Mouse (Mus musculus) embryonic facial prominence, embryonic 11.5 days (tissue): ENCODE measurements at regions not wholly inside any gene's neighbourhood (a gene's known extent, or its start where the extent isn't known, plus 50 kb on each side); places are given as distances from the start of the nearest gene placed in this dataset.
A peak's percentile ranks its signal among the peaks of the same experiment; 100 is the strongest.

Source experiments
- ATAC-seq: fragments of 200-750 bp; cut with Nextera tagmentation; replicated peaks from 2 replicates; pipeline ENCODE4 v1.8.0; 2017; ENCODE audit warnings: low read depth; ENCODE audit not compliant: insufficient number of reproducible peaks, low FRiP score, low TSS enrichment
- DNase-seq: peaks from one replicate; pipeline ENCODE4 v3.0.0-alpha.2; 2015; ENCODE audit warnings: low spot score
- H3K27ac ChIP-seq: fragments of 300-500 bp; sonication (generic); replicated peaks from 2 replicates; pipeline ENCODE4 v1.5.1; 2014; ENCODE audit warnings: mild to moderate bottlenecking, low read depth, low read length, control low read depth
- H3K27me3 ChIP-seq: fragments of 300-500 bp; sonication (generic); 2 replicates; pipeline ENCODE4 v1.6.1; 2014; ENCODE audit warnings: mild to moderate bottlenecking, low read length, moderate library complexity, mixed read lengths; ENCODE audit not compliant: control insufficient read depth, insufficient read depth
- H3K36me3 ChIP-seq: fragments of 300-500 bp; sonication (generic); replicated peaks from 2 replicates; pipeline ENCODE4 v1.6.1; 2014; ENCODE audit warnings: low read depth, mild to moderate bottlenecking, low read length, moderate library complexity, mixed read lengths; ENCODE audit not compliant: control insufficient read depth, insufficient read depth
- H3K4me1 ChIP-seq: fragments of 300-500 bp; sonication (generic); 2 replicates; pipeline ENCODE4 v1.6.1; 2014; ENCODE audit warnings: low read length, mixed read lengths; ENCODE audit not compliant: control insufficient read depth, insufficient read depth
- H3K4me2 ChIP-seq: fragments of 300-500 bp; sonication (generic); 2 replicates; pipeline ENCODE4 v1.6.1; 2014; ENCODE audit warnings: low read depth, mild to moderate bottlenecking, control low read depth, low read length, moderate library complexity
- H3K4me3 ChIP-seq: fragments of 300-500 bp; sonication (generic); 2 replicates; pipeline ENCODE4 v1.5.1; 2014; ENCODE audit warnings: low read depth, low read length, control low read depth
- H3K9ac ChIP-seq: fragments of 300-500 bp; sonication (generic); replicated peaks from 2 replicates; pipeline ENCODE4 v1.6.1; 2014; ENCODE audit warnings: mild to moderate bottlenecking, control low read depth, low read length
- H3K9me3 ChIP-seq: fragments of 300-500 bp; sonication (generic); replicated peaks from 2 replicates; pipeline ENCODE4 v1.6.1; 2016; ENCODE audit warnings: mild to moderate bottlenecking, low read length, inconsistent platforms, mixed read lengths; ENCODE audit not compliant: control insufficient read depth
- WGBS: fragments of 180-500 bp; shearing (Covaris S2); extraction: QIAGEN DNeasy Blood & Tissue Kit; methylation state at CpG from one replicate; pipeline ENCODE4 v1.1.7; 2014; 5-methylcytosine and 5-hydroxymethylcytosine counted together

DNA sequence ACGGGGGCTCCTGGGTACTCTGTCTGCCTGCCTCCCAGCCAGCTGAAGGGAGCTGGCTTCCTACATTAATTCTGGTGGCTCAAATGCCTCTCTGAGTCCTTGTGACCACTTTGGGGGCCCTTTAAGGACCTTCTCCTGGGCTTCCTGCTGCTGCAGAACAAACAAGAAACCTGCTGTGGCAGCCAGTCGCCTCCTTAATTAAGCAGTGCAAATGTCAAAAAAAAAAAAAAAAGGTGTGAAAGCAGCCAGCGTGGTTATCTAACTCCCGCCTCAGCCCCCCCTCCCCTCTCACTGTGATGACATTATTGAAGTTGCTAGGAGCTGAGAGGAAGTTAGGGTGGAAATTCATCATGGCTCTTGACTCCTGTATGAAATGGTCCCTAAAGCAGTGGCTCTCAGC is 189.3 kb downstream of the Vrk1 start:
- 9% methylated on average over 4 of the region's 4 CpGs for WGBS
- no peak for ATAC-seq
- Histone ChIP-seq H3K9ac (no peak overlapping the region), H3K4me1 (no peaks in the 10 kb centered on the region), H3K9me3 (no peaks in the 10 kb centered on the region), H3K4me2 (no peak overlapping the region), H3K4me3 (no peak overlapping the region), H3K27ac (no peak overlapping the region), H3K27me3 (no peaks in the 10 kb centered on the region), H3K36me3 (no peaks in the 10 kb centered on the region)
- no peak for DNase-seq

- WGBS, result 90% methylated on average over 8 of the region's 8 CpGs
These were observed 193.5 kb downstream of the Vrk1 start for GRCm38 (mm10) chr12:106203526-106203925.

GRCm38 (mm10) chr12:106210959-106211358 is 200.9 kb downstream of the Vrk1 start:
- no peaks in the 10 kb centered on the region for H3K4me1 ChIP-seq
- WGBS, result 87% methylated on average over 6 of the region's 6 CpGs
- H3K4me3 ChIP-seq, result no peak overlapping the region
- H3K4me2 ChIP-seq, result no peak overlapping the region
- no peaks in the 10 kb centered on the region for H3K9me3 ChIP-seq
- no peaks in the 10 kb centered on the region for H3K36me3 ChIP-seq
- no peak for ATAC-seq
- no peak overlapping the region for H3K27ac ChIP-seq
- H3K27me3 ChIP-seq, result no peaks in the 10 kb centered on the region
- H3K9ac ChIP-seq, result no peak overlapping the region
- no peak for DNase-seq

More at GRCm38 (mm10) chr12:106203526-106203925, 193.5 kb downstream of the Vrk1 start:
- no peak for DNase-seq
- Histone ChIP-seq H3K27ac (no peak overlapping the region), H3K4me2 (no peak overlapping the region), H3K9me3 (no peaks in the 10 kb centered on the region), H3K4me1 (no peaks in the 10 kb centered on the region), H3K27me3 (no peaks in the 10 kb centered on the region), H3K9ac (no peak overlapping the region), H3K4me3 (no peak overlapping the region), H3K36me3 (no peaks in the 10 kb centered on the region)
- no peak for ATAC-seq

GRCm38 (mm10) chr12:106211488-106211887 is 201.5 kb downstream of the Vrk1 start:
- ATAC-seq (no peak), DNase-seq (no peak)
- Histone ChIP-seq H3K4me2 (no peak overlapping the region), H3K9ac (no peak overlapping the region), H3K4me3 (no peak overlapping the region), H3K9me3 (no peaks in the 10 kb centered on the region), H3K27me3 (no peaks in the 10 kb centered on the region), H3K4me1 (no peaks in the 10 kb centered on the region), H3K27ac (no peak overlapping the region), H3K36me3 (no peaks in the 10 kb centered on the region)
- WGBS, result 81% methylated on average over 8 of the region's 8 CpGs

- H3K9ac ChIP-seq, result no peak overlapping the region
- H3K36me3 ChIP-seq, result no peaks in the 10 kb centered on the region
- 71% methylated on average over 5 of the region's 5 CpGs for WGBS
- DNase-seq, result no peak
- no peak overlapping the region for H3K4me3 ChIP-seq
- no peaks in the 10 kb centered on the region for H3K27me3 ChIP-seq
- no peak overlapping the region for H3K4me2 ChIP-seq
- ATAC-seq, result no peak
- H3K4me1 ChIP-seq, result no peaks in the 10 kb centered on the region
- H3K27ac ChIP-seq, result no peak overlapping the region
- no peaks in the 10 kb centered on the region for H3K9me3 ChIP-seq
These were observed 202.4 kb downstream of the Vrk1 start for GRCm38 (mm10) chr12:106212397-106212796.

DNA sequence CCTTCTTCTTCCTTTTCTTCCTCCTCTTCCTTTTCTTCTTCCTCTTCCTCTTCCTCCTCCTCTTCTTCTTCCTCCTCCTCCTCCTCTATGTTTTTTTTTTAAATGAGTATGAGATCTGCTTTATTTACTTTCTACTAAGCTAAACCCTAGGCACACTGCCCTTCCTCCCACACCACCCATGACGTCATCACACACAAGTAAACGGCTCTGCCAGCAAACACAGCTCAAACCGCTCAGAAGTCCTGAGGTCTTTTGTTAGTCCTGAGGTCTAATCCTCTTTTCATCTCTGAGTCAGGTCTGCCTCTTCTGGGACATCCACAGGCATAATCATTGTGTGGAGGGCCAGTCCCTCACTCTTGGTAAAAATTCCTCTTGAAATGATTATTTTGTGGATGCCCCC is 210.0 kb downstream of the Vrk1 start:
- Histone ChIP-seq H3K27ac (no peak overlapping the region), H3K36me3 (no peaks in the 10 kb centered on the region), H3K9me3 (no peaks in the 10 kb centered on the region), H3K27me3 (no peaks in the 10 kb centered on the region; the same call in 1 of the 2 replicates), H3K9ac (no peak overlapping the region), H3K4me1 (no peaks in the 10 kb centered on the region), H3K4me2 (no peak overlapping the region), H3K4me3 (no peak overlapping the region)
- DNase-seq (no peak), ATAC-seq (no peak)
- 33% methylated on average over 3 of the region's 3 CpGs for WGBS

- Histone ChIP-seq H3K9ac (no peak overlapping the region), H3K9me3 (no peaks in the 10 kb centered on the region), H3K4me1 (no peaks in the 10 kb centered on the region), H3K4me2 (no peak overlapping the region), H3K36me3 (no peaks in the 10 kb centered on the region), H3K4me3 (no peak overlapping the region), H3K27ac (0 out of 2 replicates have a peak overlapping the region, but pooled peaks have one; percentile 16), H3K27me3 (no peaks in the 10 kb centered on the region; the same call in 1 of the 2 replicates)
- ATAC-seq (no peak), DNase-seq (peak; percentile 60)
- 16% methylated on average over 7 of the region's 7 CpGs for WGBS
These were observed 216.2 kb downstream of the Vrk1 start for GRCm38 (mm10) chr12:106226276-106226675.

- Histone ChIP-seq H3K27ac (peak overlapping the region; percentile 16; the same call in 1 of the 2 replicates), H3K4me3 (no peak overlapping the region), H3K27me3 (no peaks in the 10 kb centered on the region; the same call in 1 of the 2 replicates), H3K36me3 (no peaks in the 10 kb centered on the region), H3K9ac (peak overlapping the region; percentile 15; the same call in 1 of the 2 replicates), H3K4me2 (peak overlapping the region; percentile 28), H3K9me3 (no peaks in the 10 kb centered on the region), H3K4me1 (no peaks in the 10 kb centered on the region)
- 12% methylated on average over 25 of the region's 25 CpGs for WGBS
- DNase-seq, result peak; percentile 67
- ATAC-seq, result 0 out of 2 replicates have a peak, but pooled peaks have one; percentile 45
These were observed 216.9 kb downstream of the Vrk1 start for GRCm38 (mm10) chr12:106226776-106227562.
